Mouse (Mus musculus): ENCODE measurements around the gene Taf12. TPM values are rescaled to one million over a fixed set of nuclear protein-coding genes. Genes with fewer than 3 reads are reported as not detected.
"Not testable (repeated sequence)": the region's sequence is repeated elsewhere in the genome, so short reads cannot be mapped to it uniquely, and the experiment has no call there.

Gene Taf12
- polyA plus RNA-seq, 1 experiment: 38.5 TPM

DNA sequence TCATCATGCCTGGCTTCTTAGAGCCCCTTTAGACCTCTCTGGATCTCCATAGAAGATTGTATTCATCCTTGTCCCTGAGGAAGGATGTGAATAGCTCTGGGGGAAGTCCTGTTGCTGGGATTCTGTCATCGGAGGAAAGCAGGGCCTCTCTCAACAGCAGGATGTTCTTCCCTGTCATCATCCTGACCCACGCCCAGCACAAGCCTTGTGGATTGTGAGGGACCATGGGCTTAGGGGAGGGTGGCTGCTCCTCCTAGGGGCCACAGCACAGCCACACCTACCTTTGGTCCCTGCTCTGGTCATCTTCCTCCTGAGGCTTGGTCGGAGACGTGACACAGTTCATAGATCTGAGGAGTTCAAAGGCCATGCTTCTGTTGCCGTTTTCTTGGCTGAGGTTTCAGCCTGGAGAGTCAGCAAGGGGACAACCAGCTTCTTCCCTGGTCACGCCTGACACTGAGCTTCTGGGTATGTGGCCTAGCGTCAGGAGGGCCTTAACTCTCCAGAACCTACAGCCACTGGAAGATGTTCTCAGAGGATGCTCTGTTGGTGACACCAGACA lies 19.6 kb downstream of the Taf12 start:
- no peaks in the 10 kb centered on the region for H3K27me3 ChIP-seq (ENCODE audit: control insufficient read depth, insufficient read depth, low read length)
- TF ChIP-seq CTCF (IDR thresholded peaks at IDR 0.05; ENCODE audit: control insufficient read depth, insufficient read depth, insufficient replicate concordance, low read depth, low read length): no peak
- no peak for TF ChIP-seq POLR2A (IDR thresholded peaks at IDR 0.05; ENCODE audit: control insufficient read depth, low read depth, low read length)
- H3K4me3 ChIP-seq (ENCODE audit: control insufficient read depth, low read depth, low read length): no peak overlapping the region
- H3K27ac ChIP-seq (ENCODE audit: control insufficient read depth, insufficient read depth, low read depth, low read length): no peak overlapping the region
- H3K36me3 ChIP-seq (ENCODE audit: control insufficient read depth, insufficient read depth, low read length): 0 out of 2 replicates have a peak, but pooled peaks cover 1% of the 10 kb centered on the region
- H3K4me1 ChIP-seq (ENCODE audit: control insufficient read depth, insufficient read depth, low read length): no peaks in the 10 kb centered on the region

DNA sequence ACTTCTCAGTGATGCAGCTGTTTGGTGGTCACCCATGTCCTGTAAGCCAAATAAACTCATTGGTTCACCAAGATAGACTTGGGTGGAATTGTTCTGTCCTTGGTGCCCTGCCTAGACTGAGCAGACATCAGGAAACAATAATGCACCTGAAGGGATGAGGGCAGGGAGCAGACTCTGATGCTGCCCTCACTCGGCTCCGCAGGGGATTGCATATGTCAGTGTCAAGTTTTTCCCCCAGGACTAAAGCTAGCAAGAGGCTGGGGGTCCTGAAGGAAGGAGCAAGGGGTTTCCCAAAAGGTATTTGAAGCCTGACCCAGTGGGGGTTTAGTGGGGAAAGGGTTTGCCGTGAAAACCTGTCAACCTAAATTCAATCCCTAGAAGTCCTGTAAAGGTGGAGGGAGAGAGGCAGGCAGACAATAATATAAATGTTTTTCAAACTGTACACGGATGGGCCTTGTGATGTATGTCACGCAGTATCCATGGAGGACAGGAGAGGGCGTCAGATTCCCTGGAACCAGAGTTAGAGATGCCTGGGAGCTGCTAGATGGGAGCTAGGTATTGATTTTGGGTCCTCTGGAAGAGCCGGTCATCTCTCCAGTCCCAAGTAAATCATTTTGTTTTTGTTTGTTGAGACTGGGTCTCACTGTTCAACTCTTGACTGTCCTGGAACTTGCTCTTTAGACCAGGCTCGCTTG lies 21.7 kb downstream of the Taf12 start:
- no peak overlapping the region for H3K27ac ChIP-seq (ENCODE audit: control insufficient read depth, insufficient read depth, low read depth, low read length)
- 0 out of 2 replicates have a peak, but pooled peaks cover 1% of the 10 kb centered on the region for H3K36me3 ChIP-seq (ENCODE audit: control insufficient read depth, insufficient read depth, low read length)
- H3K4me3 ChIP-seq (ENCODE audit: control insufficient read depth, low read depth, low read length): no peak overlapping the region
- no peak for TF ChIP-seq CTCF (IDR thresholded peaks at IDR 0.05; ENCODE audit: control insufficient read depth, insufficient read depth, insufficient replicate concordance, low read depth, low read length)
- no peak for TF ChIP-seq POLR2A (IDR thresholded peaks at IDR 0.05; ENCODE audit: control insufficient read depth, low read depth, low read length)
- H3K4me1 ChIP-seq (ENCODE audit: control insufficient read depth, insufficient read depth, low read length): no peaks in the 10 kb centered on the region
- no peaks in the 10 kb centered on the region for H3K27me3 ChIP-seq (ENCODE audit: control insufficient read depth, insufficient read depth, low read length)

GRCm38 (mm10) chr4:132299849-132300248 lies 25.7 kb downstream of the Taf12 start:
- peaks cover 12% of the 10 kb centered on the region for H3K4me1 ChIP-seq (ENCODE audit: control insufficient read depth, insufficient read depth, low read length)
- no peak overlapping the region for H3K27ac ChIP-seq (ENCODE audit: control insufficient read depth, insufficient read depth, low read depth, low read length)
- H3K36me3 ChIP-seq (ENCODE audit: control insufficient read depth, insufficient read depth, low read length): no peaks in the 10 kb centered on the region
- H3K4me3 ChIP-seq (ENCODE audit: control insufficient read depth, low read depth, low read length): no peak overlapping the region
- no peaks in the 10 kb centered on the region for H3K27me3 ChIP-seq (ENCODE audit: control insufficient read depth, insufficient read depth, low read length)
- TF ChIP-seq CTCF (IDR thresholded peaks at IDR 0.05; ENCODE audit: control insufficient read depth, insufficient read depth, insufficient replicate concordance, low read depth, low read length): no peak
- no peak for TF ChIP-seq POLR2A (IDR thresholded peaks at IDR 0.05; ENCODE audit: control insufficient read depth, low read depth, low read length)

DNA sequence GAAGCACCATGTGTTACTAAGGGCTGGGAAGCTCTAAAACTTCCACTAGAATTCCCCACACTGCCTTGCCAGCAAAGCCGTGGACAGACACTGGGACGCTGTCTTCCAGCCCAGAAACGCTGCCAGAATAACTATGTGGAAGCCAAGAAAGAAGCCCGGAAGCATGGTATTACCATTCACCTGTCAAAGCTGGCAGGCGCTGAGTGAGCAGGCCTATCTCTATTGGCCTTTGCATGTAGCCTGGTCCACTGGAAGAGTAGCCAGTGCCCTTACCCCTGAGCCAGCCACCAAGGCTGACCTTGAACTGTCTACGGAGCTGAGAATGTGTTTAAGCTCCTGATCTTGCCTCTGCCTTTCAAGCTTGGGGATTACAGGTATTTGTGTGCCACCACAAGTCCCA lies 27.3 kb downstream of the Taf12 start:
- no peak for TF ChIP-seq CTCF (IDR thresholded peaks at IDR 0.05; ENCODE audit: control insufficient read depth, insufficient read depth, insufficient replicate concordance, low read depth, low read length)
- no peak for TF ChIP-seq POLR2A (IDR thresholded peaks at IDR 0.05; ENCODE audit: control insufficient read depth, low read depth, low read length)
- no peaks in the 10 kb centered on the region for H3K36me3 ChIP-seq (ENCODE audit: control insufficient read depth, insufficient read depth, low read length)
- H3K27ac ChIP-seq (ENCODE audit: control insufficient read depth, insufficient read depth, low read depth, low read length): no peak overlapping the region
- peaks cover 12% of the 10 kb centered on the region for H3K4me1 ChIP-seq (ENCODE audit: control insufficient read depth, insufficient read depth, low read length)
- no peaks in the 10 kb centered on the region for H3K27me3 ChIP-seq (ENCODE audit: control insufficient read depth, insufficient read depth, low read length)
- H3K4me3 ChIP-seq (ENCODE audit: control insufficient read depth, low read depth, low read length): no peak overlapping the region

GRCm38 (mm10) chr4:132301965-132302938 lies 28.1 kb downstream of the Taf12 start:
- H3K4me3 ChIP-seq (ENCODE audit: control insufficient read depth, low read depth, low read length): peak overlapping the region; percentile 74
- H3K27ac ChIP-seq (ENCODE audit: control insufficient read depth, insufficient read depth, low read depth, low read length): 0 out of 2 replicates have a peak overlapping the region, but pooled peaks have one; percentile 56
- no peaks in the 10 kb centered on the region for H3K27me3 ChIP-seq (ENCODE audit: control insufficient read depth, insufficient read depth, low read length)
- peaks cover 12% of the 10 kb centered on the region for H3K4me1 ChIP-seq (ENCODE audit: control insufficient read depth, insufficient read depth, low read length)
- no peaks in the 10 kb centered on the region for H3K36me3 ChIP-seq (ENCODE audit: control insufficient read depth, insufficient read depth, low read length)
- TF ChIP-seq POLR2A (IDR thresholded peaks at IDR 0.05; ENCODE audit: control insufficient read depth, low read depth, low read length): no peak
- TF ChIP-seq CTCF (IDR thresholded peaks at IDR 0.05; ENCODE audit: control insufficient read depth, insufficient read depth, insufficient replicate concordance, low read depth, low read length): no peak

- peak within 1 kb of the TSS; percentile 56 for H3K27ac ChIP-seq (ENCODE audit: control insufficient read depth, insufficient read depth, low read depth, low read length)
- H3K27me3 ChIP-seq (ENCODE audit: control insufficient read depth, insufficient read depth, low read length): no peaks in the 10 kb centered on the region
- H3K4me1 ChIP-seq (ENCODE audit: control insufficient read depth, insufficient read depth, low read length): peaks cover 12% of the 10 kb centered on the region
Measured at GRCm38 (mm10) chr4:132302939-132303479, 28.8 kb downstream of the Taf12 start, which contains the start of gene Rab42. Gene Rab42, minus strand, starts transcription at chr4:132303385.

DNA sequence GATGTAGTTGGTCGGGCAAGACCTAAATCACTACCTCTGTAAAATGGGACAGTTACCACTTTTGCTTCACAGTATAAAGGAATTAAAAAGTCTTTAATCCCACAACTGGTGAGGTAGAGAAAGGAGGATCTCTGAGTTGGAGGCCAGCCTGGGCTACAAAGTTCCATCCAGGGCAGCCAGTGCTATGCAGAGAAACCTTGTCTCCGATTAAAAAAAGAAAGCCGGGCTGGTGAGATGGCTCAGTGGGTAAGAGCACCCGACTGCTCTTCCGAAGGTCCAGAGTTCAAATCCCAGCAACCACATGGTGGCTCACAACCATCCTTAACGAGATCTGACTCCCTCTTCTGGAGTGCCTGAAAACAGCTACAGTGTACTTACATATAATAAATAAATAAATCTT lies 29.3 kb downstream of the Taf12 start:
- H3K27ac ChIP-seq (ENCODE audit: control insufficient read depth, insufficient read depth, low read depth, low read length): not testable (repeated sequence)

More at GRCm38 (mm10) chr4:132302939-132303479, 28.8 kb downstream of the Taf12 start, which contains the start of gene Rab42:
- Histone ChIP-seq H3K36me3 (ENCODE audit: control insufficient read depth, insufficient read depth, low read length) (no peaks in the 10 kb centered on the region), H3K4me3 (ENCODE audit: control insufficient read depth, low read depth, low read length) (peak within 1 kb of the TSS; percentile 74)
- peak; percentile 56; the same call in 1 of the 2 replicates for TF ChIP-seq POLR2A (IDR thresholded peaks at IDR 0.05; ENCODE audit: control insufficient read depth, low read depth, low read length)
- no peak for TF ChIP-seq CTCF (IDR thresholded peaks at IDR 0.05; ENCODE audit: control insufficient read depth, insufficient read depth, insufficient replicate concordance, low read depth, low read length)

More for the DNA sequence above, 29.3 kb downstream of the Taf12 start:
- not testable (repeated sequence) for H3K27me3 ChIP-seq (ENCODE audit: control insufficient read depth, insufficient read depth, low read length); H3K36me3 ChIP-seq (ENCODE audit: control insufficient read depth, insufficient read depth, low read length); H3K4me3 ChIP-seq (ENCODE audit: control insufficient read depth, low read depth, low read length)
- peaks cover 12% of the 10 kb centered on the region for H3K4me1 ChIP-seq (ENCODE audit: control insufficient read depth, insufficient read depth, low read length)
